Mouse (Mus musculus) embryonic stem cell, embryonic (primary cell): ENCODE data around the gene Gjd2.

Source experiments
- CTCF ChIA-PET, 4 experiments: fragments of 300-600 bp in 2 of 4; fragments of 350-600 bp in 2 of 4; sonication (Branson Sonifier 250); formaldehyde crosslinking; loops; one replicate each; lab custom pipeline; 2022; ENCODE audit warnings: inconsistent platforms in 2 of 4; lab: Charles Lee
- POLR2A ChIA-PET, 4 experiments: fragments of 300-600 bp in 2 of 4; fragments of 350-600 bp in 2 of 4; sonication (Branson Sonifier 250); formaldehyde crosslinking; loops; one replicate each; lab custom pipeline; 2022; ENCODE audit warnings: antibody characterized with exemption in 4 of 4, inconsistent platforms in 1 of 4; lab: Charles Lee

Gene Gjd2

DNA sequence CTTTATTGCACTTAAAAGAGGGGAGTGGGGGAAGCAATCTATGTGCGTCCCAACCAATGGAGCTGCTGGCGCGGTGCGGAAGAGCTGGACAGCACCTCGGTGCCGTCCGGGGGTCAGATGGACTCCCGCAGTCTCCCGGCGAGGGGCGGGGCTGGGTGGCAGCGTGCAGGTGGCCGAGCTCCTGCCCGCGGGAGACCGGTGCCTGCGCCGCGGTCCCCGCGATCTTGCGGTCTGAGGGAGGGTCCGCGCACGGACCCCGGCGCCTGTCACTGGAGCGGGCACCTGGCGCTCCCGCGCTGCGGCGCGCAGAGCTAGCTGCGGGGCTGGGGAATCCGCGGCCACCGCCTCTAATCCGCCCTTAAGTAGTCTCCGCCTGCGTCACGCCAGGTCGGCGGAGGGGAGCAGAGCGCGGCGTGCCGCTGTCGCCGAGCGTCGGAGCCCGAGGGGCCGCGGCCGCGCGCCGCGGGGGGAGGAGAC, at the start of gene Gjd2:
Gjd2 (minus strand) TSS at position 325 of the 477 bp plus-strand sequence.
- ChIA-PET CTCF (no interaction called here), POLR2A (interaction anchor here in 3 of 4 experiments (1.0 to 1.9 kb wide), 3 partner anchors 24 to 165 kb away, joined by 4 to 6 read pairs (median 4); partner anchors contain the start of gene Arhgap11a (in 2 of the 3))

DNA sequence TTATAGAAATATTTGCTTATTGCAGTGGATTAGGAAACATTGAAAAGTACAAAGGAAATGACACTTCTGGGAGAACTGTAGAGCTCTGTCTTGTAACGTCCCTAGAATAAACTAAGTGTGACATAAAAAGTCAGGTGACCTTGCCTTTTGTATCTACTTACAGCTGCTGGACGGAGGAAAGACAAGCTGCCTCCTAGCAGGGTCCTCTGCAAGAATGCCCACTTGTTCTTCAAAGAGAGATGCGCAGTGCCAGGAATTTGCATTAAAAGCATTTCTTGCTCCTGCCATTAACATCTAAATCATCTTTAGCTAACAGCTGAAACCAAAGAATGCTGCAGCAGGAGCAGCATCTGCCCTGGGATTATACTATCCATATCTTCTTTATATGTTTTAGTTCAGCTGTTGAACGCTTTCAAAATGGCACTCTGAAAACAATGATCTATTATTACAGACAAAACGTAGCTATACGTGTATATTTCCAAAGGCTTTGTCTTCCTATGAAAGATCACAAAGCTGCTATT, 46.7 kb upstream of the Gjd2 start:
- ChIA-PET POLR2A (interaction anchor here in 2 of 4 experiments (1.0 to 1.4 kb wide), 3 partner anchors 82 to 212 kb away, joined by 3 to 7 read pairs (median 7); partner anchors contain the start of gene Arhgap11a (in 2 of the 2)), CTCF (interaction anchor here in 3 of 4 experiments (0.5 to 0.7 kb wide), 3 partner anchors 53 to 1557 kb away, joined by 3 read pairs; no protein-coding TSS in a partner anchor)

DNA sequence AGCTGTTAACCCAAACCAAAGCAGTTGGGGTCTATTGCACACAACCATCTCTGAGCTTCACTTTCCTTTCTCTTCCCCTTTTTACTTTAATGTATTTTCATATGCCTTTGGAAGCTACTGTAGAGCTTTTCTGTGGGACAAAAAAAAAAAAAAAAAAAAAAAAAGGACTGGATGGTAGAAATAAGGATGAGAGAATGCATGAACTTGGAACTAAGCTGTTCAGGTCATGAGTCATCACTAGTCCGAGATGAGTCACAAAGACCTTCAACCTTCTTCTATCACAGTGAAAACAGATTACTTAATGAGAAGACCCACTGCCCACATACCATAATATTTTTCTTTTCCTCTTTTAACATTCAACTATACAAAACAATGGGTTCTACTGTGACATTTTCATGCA, 46.2 kb upstream of the Gjd2 start:
- CTCF ChIA-PET = interaction anchor here in 2 of 4 experiments (0.6 to 0.7 kb wide), 3 partner anchors 172 to 218 kb away, joined by 3 to 4 read pairs (median 3); no protein-coding TSS in a partner anchor

DNA sequence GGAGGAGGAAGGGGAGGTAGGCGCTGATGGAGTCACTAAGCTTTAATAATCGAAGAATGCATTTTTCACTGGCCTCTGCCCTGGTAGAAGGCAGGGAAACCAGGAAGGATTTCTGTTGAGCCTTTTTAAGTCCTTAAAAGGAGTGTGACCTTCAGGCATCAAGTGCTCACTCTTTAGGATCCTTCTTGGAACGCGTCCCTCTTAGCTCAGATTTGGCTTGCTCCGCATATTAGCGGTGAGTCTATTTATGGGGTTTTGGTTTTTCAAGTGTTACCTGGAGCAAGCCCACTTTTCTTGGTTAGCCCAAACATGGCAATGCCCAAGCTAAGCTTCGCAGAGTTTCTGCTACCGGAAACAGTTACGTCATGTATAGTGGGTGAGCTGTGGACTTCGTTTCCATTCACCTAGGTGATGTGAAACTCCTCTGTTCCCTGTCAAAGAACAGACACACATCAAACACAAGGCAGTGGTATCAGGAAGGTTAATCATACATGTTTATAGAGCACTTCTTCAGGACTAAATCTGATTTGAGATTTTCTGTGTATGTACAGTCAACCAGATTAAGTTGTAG, 44.9 kb upstream of the Gjd2 start:
- ChIA-PET POLR2A (interaction anchor here in 2 of 4 experiments (0.5 to 1.2 kb wide), 2 partner anchors 46 to 591 kb away, joined by 3 to 4 read pairs; no protein-coding TSS in a partner anchor), CTCF (no interaction called here)

More for the DNA sequence above, 46.2 kb upstream of the Gjd2 start:
- POLR2A ChIA-PET = interaction anchor here in 2 of 4 experiments (0.6 to 1.4 kb wide), 5 partner anchors 74 to 265 kb away, joined by 3 to 7 read pairs (median 3); partner anchors contain the start of gene Arhgap11a (in 2 of the 2)

DNA sequence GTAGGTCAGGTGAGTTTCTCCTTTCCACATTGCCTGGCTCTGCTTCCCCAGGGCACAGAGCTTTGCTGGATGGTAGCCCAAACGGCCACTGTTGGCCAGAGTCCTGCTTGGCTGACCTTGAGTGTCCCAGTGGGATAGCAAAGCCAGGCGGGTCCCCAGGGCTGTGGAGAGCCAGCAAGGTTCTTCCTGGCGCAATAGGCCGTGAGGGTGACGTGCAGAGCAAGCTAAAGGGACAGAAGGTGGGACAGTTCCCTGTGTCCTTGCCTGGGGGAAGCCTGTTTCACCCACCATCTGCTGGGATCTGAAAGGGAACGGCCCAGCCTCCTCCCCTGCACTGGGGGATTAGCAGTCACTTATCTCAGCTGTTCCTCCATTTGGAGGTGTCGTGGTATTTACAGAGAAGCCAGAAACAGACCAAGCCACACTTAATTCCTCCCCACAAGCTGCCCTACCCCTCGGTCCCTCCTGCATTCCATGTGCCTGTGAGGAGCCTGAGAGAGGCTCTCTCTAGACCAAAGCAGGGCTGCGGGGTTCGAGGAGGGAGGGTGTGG, 44.0 kb upstream of the Gjd2 start:
- ChIA-PET CTCF (no interaction called here), POLR2A (interaction anchor here in 3 of 4 experiments (0.6 to 1.2 kb wide), 4 partner anchors 45 to 209 kb away, joined by 3 to 9 read pairs (median 3); partner anchors contain the start of gene Arhgap11a (in 1 of the 3))

DNA sequence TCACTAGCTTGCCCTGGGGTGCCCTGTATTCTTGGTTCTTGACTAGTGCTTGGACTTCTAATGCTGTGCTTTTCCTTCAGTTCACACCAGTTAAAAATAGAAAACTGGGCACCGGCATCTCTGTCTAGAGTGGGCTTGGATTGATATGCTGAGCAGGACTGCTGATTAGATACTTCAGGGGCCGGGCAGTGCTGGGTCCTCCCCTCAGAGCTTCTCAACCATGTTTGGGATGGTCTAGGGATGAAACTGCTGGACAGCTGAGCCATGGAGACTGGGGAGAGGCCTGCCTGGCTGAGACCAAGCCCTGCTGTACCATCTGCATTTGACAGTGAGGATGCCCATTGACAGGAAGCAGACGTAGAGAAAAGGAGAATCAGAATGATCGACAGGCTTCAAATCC, 40.7 kb upstream of the Gjd2 start:
- ChIA-PET POLR2A (no interaction called here), CTCF (no interaction called here)

DNA sequence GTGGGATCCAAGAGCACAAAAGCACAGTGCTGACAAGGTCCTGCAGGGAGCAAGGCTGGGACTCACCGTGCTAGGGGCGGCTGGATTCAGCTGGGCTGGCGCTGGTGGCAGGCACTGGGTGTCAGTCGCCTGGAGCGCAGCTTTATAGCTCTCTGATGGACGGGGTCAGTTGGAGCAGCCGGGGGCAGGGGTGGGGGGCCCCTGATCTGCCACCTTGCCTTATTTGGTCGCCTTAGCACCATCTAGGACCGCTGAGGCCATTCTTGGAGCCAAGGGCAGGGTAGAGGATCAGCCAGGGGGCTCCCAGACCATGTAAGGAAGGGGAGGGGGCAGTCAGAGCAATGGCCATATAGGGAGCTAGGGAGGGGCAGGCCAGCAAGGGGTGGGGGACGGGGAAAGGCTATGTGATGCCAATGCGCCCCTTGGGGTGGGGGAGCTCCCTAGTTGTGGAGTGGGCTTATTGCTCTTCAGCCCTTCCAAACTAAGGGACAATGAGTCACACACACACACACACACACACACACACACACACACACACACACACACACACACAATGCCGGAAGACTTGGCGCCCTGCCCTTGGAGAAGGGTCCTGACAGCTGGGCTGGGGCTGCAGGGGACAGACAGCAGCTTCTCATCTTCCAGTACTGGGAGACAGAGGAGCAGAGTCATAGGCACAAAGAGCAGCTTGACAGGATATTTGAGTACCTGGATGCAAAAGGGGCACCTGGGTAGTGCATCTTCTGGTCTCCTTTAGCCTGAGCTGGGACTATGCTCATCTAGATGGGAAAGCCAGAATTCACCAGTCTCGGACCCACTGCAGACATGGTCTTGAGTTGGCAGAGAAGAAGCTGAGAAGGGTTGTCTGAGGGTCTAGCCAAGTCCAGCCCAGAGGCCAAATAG, 39.5 kb upstream of the Gjd2 start, which contains the start of gene Actc1:
Actc1 (minus strand) TSS at position 853 of the 903 bp plus-strand sequence.
- POLR2A ChIA-PET = interaction anchor here in 1 of 4 experiments (0.6 to 1.1 kb wide), 3 partner anchors 10 to 205 kb away, joined by 3 to 4 read pairs (median 3); partner anchors contain the start of gene Arhgap11a

DNA sequence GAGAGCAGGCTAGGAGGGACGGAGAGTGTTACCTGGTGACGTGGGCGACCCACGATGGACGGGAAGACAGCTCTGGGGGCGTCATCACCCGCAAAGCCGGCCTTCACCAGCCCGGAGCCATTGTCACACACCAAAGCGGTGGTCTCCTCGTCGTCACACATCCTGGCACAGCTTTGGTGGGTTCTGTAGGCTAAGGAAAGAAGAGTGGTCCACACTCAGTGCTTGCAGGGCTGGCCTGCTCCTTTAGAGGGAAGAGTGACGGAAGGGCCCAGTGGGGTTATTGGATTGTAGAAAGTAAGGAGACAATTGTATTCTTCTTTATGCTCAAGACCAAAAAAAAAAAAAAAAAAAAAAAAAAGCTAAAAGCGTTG, 38.4 kb upstream of the Gjd2 start:
- ChIA-PET POLR2A (interaction anchor here in 1 of 4 experiments (0.7 kb wide), 1 partner anchor 45 kb away, joined by 4 read pairs; no protein-coding TSS in a partner anchor), CTCF (interaction anchor here in 1 of 4 experiments (0.6 kb wide), 1 partner anchor 1298 kb away, joined by 6 read pairs; no protein-coding TSS in a partner anchor)

More for the DNA sequence above, 39.5 kb upstream of the Gjd2 start, which contains the start of gene Actc1:
- CTCF ChIA-PET = interaction anchor here in 2 of 4 experiments (0.5 to 0.6 kb wide), 3 partner anchors 208 to 1395 kb away, joined by 6 to 7 read pairs (median 6); no protein-coding TSS in a partner anchor

DNA sequence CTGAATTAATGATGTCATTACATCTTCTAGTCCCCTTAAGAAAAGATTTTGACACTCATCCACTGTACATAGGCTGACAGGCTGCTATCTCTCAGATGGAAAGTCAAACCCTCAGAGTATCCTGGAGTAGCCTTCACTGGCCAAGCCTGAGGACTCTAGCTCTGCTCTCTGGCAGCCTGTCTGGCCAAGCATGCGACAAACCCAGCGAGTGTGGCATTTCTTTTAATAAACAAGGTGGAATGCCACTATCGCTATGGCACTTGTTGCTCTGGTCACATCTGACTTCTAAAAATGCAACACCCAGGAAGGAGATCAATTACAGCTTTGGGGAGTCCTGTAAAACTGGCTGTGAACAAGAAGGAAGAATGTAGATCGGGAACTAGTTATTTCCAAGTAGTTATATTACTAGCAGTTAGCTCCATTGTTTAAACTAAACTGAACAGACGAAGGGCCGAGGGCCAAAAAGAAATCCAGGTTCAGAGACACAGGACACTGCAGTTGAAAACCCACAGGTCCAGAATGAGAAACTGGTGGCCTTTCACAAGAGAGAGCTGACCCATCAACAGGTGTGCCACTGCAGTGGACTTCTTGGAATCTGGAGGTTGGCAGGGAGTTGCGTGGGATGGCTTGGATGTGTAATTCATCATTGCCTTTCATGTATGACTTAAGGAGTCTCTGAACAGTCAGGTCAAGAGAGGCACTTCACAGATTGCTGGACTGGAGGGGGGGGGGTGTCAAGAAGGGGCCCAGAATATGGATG, 37.9 kb upstream of the Gjd2 start:
- POLR2A ChIA-PET = no interaction called here
- CTCF ChIA-PET = no interaction called here

DNA sequence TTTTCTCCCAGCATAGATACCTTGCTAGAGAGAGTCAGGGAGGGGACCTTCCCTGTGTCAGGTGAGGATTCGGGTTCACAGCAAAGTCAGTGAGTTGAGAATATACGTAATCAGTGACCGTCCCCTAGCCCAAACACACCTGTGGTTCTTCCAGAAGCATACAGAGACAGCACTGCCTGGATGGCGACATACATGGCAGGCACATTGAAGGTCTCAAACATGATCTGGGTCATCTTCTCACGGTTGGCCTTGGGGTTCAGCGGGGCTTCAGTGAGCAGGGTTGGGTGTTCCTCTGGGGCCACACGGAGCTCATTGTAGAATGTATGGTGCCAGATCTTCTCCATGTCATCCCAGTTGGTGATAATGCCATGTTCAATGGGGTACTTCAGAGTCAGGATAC, 36.7 kb upstream of the Gjd2 start:
- ChIA-PET POLR2A (no interaction called here), CTCF (interaction anchor here in 1 of 4 experiments (0.6 kb wide), 1 partner anchor 1846 kb away, joined by 4 read pairs; no protein-coding TSS in a partner anchor)

DNA sequence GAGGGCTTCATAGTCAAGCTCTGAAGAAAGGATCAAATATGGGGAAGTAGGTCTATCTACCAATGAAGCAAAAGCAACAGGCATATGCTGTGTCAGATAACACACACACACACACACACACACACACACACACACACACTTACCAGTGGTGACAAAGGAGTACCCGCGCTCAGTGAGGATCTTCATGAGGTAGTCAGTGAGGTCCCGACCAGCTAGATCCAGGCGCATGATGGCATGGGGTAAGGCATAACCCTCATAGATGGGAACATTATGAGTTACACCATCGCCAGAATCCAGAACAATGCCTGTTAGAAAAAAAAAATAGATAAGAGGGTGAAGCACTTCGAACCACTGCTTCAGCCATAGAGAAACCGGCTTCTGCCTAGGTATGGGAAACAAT, 36.0 kb upstream of the Gjd2 start:
- CTCF ChIA-PET = interaction anchor here in 1 of 4 experiments (0.6 kb wide), 1 partner anchor 45 kb away, joined by 3 read pairs; no protein-coding TSS in a partner anchor
- POLR2A ChIA-PET = no interaction called here

DNA sequence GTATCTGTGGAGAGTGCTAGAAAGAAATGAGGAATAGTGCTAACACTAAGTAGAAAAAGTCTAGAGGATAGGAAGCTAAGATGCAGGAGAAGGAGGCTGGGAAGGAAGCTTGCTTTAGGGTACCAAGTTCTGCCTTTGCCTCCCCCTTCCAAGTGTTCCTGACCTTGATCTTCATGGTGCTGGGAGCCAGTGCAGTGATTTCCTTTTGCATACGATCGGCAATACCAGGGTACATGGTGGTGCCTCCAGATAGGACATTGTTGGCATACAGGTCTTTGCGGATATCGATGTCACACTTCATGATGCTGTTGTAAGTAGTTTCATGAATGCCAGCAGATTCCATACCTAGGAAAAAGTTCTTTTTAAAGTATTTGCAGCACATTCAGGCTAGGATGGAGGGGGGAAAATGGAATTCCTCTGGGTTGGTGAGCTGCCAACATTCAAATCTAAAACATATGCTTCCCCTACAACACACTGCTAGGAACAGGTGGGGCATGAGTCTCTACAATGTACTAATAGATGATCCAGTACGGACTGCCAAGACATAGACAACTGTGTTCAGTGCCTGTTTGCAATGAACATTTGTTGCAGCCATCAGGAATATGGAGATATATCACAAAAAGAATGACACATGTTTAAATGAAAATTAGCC, 34.7 kb upstream of the Gjd2 start:
- POLR2A ChIA-PET = no interaction called here
- CTCF ChIA-PET = interaction anchor here in 1 of 4 experiments (0.6 kb wide), 1 partner anchor 383 kb away, joined by 17 read pairs; no protein-coding TSS in a partner anchor

DNA sequence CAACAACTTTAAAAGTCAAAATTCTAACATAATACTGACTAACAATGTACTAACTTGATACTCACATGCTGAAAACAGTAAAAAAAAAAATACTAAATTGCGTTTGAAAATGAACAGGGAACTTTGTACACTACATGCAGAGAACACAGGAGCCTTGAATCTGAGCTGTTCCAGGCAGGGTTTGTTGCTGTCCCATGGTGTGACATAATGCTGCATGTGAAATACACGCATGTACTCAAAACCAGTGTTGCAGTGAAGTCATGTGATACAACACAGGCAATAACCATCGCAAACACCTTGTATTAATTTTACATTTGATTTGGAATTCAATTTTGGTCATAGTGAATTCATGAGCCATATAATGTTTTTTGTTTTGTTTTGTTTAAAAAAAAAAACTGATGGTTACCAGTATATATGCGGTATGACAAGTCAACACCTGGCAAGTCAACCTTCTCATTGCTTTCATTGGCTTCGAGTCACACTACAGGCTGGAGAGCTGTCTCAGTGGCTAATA, 32.8 kb upstream of the Gjd2 start:
- ChIA-PET POLR2A (no interaction called here), CTCF (no interaction called here)

DNA sequence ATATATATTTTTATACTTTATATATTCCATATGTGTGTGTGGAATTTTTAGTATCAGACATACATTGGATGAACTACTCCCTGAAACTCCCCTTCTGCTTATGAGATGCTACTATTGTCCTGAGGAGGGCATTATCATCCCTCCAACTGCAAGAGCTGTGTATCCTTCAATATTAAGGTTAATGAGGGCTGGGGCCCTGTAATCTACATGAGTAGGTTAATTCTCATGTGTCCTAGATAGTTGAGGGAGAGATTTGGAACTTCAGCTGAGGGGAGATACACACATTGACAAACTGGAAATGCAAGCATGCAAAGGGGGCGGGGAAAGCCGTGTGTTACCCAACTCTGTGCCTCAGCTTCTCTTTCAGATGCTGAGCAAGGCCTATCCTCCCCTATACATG, 24.5 kb upstream of the Gjd2 start:
- ChIA-PET CTCF (no interaction called here), POLR2A (no interaction called here)

DNA sequence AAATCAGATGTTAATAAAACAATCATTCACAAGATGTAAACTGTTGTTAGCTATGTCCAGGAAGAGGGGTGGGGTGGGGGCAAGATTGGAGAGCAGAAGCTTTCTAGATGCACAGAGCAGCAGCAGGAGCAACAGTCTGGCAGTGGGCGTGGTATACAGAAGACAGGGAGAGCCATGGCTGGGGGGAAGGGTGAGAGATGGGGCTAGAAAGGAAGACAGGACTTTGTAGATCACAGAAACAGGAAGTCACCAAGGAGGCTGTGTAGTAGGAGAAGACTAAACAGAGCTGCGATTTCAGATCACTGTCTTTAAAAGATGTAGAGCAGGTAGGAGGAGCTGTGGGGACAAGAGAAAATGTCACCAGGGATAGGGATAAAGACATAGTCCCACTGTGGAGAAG, 18.8 kb upstream of the Gjd2 start:
- ChIA-PET POLR2A (no interaction called here), CTCF (no interaction called here)

DNA sequence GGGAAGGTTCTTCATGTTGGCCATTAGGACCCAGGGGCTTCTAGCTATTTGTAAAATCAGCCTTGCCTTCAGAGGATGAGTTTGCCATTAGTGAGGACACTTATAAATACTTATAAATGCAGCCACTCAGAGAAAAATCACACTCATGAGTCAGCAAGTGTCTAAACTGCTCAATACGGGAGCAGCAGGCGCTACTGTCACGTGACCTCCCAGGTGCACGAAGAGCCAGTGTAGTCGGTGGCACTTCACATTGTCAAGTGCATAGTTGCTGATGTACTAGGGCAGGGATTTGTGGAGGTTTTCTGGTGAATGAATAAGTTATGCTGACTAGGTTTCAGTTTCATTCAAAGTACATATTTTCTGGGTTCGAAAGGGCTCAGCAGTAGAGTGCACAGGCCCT, 10.0 kb upstream of the Gjd2 start:
- POLR2A ChIA-PET = interaction anchor here in 2 of 4 experiments (0.6 to 1.4 kb wide), 2 partner anchors 22 to 278 kb away, joined by 3 to 5 read pairs; no protein-coding TSS in a partner anchor

DNA sequence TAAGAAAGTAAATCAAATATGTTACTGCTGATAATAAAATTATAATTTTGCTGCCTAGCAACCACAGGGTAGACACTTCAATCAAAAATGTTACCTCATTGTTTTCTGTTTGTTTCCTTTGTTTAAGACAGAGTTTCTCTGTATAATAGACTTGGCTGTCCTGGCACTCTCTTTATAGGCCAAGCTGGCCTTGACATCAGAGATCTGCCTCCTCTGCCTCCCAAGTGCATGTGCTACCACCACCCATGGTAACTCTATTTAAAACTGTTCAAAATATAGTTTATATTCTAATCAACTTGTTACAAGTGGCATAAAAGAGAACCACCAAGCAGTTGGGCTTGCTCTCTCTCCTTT, 6.8 kb upstream of the Gjd2 start:
- CTCF ChIA-PET = no interaction called here

More for the DNA sequence above, 10.0 kb upstream of the Gjd2 start:
- CTCF ChIA-PET = interaction anchor here in 1 of 4 experiments (0.6 kb wide), 1 partner anchor 198 kb away, joined by 10 read pairs; no protein-coding TSS in a partner anchor

More for the DNA sequence above, 6.8 kb upstream of the Gjd2 start:
- POLR2A ChIA-PET = no interaction called here
